Mouse (Mus musculus) myocyte (in vitro differentiated cells): ENCODE measurements around the gene Fgd6.

Experiments used
- E2F4 ChIP-seq: IDR thresholded peaks from one replicate; pipeline ENCODE4 v1.6.1; 2011; ENCODE audit warnings: mild to moderate bottlenecking, control low read depth, moderate library complexity; ENCODE audit not compliant: insufficient read depth
- MAX ChIP-seq: IDR thresholded peaks from one replicate; pipeline ENCODE4 v1.6.1; 2011; ENCODE audit warnings: low read depth, mild to moderate bottlenecking, control low read depth
- POLR2A ChIP-seq: IDR thresholded peaks from one replicate; pipeline ENCODE4 v1.6.1; 2011; ENCODE audit warnings: low read depth, mild to moderate bottlenecking, control low read depth, moderate library complexity; ENCODE audit not compliant: insufficient read length
- POLR2AphosphoS2 ChIP-seq: IDR thresholded peaks from one replicate; pipeline ENCODE4 v1.6.1; 2011; ENCODE audit warnings: low read depth, control low read depth; ENCODE audit not compliant: insufficient read length
- REST ChIP-seq: IDR thresholded peaks from one replicate; pipeline ENCODE4 v1.6.1; 2011; ENCODE audit warnings: mild to moderate bottlenecking, control low read depth, moderate library complexity; ENCODE audit not compliant: insufficient read depth, insufficient read length
- USF1 ChIP-seq: IDR thresholded peaks from one replicate; pipeline ENCODE4 v1.6.1; 2011; ENCODE audit warnings: low read depth, mild to moderate bottlenecking, control low read depth, moderate library complexity

DNA sequence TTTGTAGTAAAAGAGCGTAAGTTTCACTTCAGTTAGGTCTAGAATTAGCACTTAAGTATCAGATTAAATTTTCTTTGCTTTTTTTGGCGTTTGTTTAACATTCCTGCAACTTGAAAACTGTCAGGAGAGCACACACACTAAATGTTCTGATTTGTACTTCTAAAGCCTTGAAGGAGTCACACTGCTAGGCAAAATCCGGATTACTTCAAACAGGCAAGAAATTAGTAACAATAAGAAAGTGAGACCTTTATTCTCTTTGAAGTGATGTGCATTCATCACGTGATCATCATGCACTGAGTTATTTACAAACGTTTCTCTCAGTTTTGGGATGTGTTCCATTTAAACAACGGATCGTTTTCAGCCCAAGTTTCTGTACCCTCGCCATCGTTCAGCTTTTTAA, 1.4 kb downstream of the Fgd6 start:
- TF ChIP-seq E2F4 (no peak), POLR2AphosphoS2 (no peak), REST (no peak), USF1 (peak; percentile 92), POLR2A (no peak), MAX (no peak)
